Mouse (Mus musculus): ENCODE results near the gene Nsmf.

Gene Nsmf

DNA sequence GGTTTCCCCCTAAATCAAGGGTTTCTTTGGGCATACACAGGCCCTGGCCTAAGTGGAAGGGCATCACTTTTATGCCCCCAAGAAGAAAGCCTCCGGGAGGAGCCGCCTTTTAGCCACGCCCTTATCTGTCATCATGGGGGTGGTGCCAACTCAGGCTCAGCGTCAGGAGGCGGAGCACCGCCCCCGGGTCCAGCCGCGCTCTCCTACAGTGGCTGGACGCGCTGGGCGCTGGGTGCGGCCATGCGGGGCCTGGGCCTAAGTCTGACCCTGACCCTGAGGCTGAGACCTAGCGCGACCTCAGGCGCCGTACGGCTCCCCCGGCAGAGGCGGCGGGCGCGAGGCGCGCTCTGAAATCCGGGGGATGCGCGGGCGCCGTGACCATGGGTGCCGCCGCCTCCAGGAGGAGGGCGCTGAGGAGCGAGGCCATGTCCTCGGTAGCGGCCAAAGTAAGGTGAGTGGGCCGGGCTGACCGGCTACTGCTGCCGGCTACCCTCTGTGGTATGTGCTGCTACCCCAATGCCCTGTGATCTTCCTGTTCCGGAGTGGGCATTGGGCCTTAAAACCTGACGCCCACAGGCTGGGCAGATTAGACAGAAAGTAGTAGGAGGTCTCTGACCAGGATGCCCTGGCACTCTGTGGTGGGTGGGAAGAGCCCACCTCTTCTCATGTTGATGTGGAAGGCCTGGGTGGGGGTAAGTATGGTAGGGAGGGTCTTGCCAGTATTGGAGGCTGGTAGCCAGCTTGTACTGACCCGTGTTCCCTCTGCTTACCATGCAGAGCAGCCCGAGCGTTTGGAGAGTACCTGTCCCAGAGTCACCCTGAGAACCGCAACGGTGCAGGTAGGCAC lies at the start of gene Nsmf:
Gene Nsmf (plus strand): TSS at position 135 of the 847 bp plus-strand sequence.
- DNase-seq = peak; percentile 86 to 87

DNA sequence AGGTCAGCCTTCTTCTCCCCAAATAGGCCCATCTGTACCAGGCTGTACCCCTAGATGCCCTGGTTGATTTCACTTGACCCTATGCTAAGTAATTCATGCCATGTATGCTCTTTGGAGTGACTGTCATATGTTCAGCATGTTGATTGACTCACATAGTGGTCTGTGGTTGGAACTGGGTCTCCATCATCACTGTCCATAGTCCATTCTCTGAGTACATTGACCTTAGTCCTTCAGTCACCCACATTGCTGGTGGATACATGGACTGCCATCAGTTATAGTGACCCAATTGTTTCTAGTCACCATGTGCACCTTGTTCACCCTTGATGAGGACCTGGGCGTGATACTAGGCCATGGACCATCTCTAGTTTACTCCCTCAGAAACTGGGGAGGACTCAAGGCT lies 47.4 kb upstream of the Nsmf start:
- DNase-seq = no peak

DNA sequence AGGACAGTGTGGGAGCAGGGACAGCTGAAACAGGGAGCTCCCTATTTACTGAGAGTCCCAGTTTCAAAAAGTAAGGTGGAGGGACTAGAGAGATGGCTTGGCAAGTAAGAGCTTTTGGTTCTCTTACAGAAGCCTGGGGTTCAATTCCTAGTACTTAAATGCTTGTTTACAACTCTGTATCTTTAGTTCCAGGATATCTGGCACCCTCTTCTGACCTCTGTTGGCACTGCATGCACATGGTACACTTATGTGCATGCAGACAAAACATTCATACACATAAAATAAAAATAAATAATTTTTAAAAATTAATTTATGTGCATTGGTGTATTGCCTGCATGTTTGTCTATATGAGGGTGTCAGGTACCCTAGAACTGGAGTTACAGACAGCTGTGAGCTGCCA lies 45.9 kb upstream of the Nsmf start:
- no peak for DNase-seq

DNA sequence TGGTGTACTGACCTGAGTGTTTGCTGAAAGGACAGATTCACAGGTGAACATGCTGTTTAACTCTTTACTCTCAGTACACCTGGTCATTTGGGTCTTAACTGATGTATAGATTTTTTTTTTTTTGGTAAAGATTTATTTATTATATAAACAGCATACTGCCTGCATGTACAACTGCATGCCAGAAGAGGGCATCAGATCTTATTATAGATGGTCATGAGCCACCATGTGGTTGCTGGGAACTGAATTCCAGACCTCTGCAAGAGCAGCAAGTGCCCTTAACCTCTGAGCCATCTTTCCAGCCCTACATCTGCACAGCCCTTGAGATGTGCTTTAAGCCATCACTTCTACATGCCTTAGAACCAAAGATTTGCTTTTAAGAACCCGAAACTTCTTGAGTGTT lies 31.5 kb upstream of the Nsmf start:
- DNase-seq = no peak

DNA sequence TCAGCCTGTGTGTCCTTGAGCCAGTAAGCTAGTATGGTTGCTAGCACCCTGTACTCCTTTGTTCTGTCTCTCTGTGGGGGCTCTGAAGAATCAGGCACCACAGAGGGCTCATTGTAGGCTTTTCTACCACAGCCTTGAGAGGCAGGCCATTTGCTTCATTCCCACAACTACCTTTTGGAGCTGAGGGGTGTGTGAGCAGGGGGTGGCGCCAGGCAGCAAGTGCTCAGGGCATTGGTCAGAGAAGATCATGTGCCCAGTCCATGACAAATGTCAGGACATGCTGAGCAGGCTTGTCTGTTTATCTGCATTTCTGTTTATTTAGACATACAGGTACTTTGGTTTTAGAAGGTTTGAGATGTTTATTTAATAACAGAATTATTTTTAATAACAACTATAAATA lies 29.0 kb upstream of the Nsmf start:
- DNase-seq = no peak

DNA sequence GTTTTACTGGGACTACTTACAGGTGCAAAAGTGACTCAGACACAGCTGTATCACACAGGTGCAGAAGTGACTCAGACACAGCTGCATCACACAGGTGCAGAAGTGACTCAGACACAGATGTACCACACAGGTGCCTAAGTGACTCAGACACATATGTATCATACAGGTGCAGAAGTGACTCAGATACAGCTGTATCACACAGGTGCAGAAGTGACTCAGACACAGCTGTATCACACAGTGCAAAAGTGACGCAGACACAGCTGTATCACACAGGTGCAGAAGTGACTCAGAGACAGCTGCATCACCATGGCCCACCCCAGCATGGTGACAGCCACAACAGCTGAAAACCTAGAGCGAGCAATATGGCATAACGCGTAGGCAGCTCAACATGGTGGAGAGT lies 19.2 kb upstream of the Nsmf start:
- DNase-seq = no peak

DNA sequence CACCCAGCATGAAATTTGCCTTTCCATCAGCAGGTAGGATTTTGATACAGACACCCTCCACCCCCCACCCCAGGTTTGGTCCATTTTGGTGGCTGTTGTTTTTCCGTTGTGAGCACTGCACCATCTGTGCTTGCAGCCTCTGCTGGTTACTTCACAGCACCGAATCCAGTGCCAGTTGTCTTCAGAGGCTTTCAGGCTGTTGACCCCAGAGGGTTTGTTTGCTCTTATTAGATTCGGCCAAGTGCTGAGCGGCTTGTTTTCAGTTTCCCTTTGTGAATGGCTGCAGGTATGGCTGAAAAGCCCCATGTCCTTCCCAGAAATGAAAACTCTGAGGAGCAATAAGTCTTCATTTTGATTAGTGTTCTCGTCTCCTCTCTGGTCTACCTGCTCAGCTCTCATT lies 14.1 kb upstream of the Nsmf start:
- no peak for DNase-seq

DNA sequence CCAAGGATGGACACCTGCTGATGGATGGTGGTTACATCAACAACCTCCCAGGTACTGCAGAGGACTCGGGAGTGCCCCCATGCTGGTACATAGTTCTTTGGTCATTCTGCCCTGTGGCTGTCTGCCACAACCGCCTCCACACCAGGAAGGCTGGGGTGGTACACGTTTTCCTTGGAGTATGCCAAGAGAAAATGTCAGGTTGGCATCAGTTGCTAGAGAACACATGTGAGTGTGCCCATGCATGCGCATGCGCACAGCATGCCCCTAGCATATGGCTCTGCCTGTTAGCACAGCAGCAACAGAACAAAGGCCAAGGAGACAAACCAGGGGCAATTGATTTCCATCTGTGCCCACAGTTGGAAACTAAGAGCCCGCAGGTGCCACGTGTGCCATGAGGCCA lies 3.2 kb upstream of the Nsmf start:
- DNase-seq = peak; percentile 73 to 77

DNA sequence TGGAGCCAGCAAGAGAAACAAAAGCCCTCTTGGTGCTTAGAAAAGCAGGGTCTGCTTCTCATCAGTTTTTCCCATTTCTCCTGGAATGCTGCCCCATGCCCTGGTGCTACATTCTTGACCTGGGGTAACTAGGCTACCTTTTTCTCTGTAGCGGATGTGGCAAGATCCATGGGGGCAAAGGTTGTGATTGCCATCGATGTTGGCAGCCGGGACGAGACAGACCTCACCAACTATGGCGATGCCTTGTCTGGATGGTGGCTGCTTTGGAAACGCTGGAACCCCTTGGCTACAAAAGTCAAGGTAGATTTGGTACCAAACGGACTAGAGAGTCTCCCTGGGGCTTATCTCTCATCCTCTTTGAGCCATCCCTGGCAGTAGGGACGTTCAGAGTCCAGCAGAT lies 2.7 kb upstream of the Nsmf start:
- DNase-seq = no peak

DNA sequence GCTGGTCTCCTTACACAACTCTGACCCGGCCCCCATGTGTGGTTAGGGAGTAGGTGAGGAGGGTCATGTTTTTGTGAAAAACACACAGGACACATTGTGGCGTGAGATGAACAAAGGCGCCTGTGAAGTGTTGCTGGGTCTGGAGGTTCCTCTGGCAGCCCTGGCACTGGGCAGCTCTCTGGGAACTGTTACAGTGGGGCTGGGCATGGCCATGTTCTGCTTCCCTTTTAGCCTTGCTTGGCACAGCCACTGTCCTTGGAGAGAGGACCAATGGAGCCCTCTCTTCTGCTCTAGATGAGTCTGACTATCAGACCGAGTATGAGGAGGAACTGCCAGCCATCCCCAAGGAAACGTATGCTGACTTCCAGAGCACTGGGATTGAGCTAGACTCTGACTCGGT lies 1.1 kb upstream of the Nsmf start:
- no peak for DNase-seq

DNA sequence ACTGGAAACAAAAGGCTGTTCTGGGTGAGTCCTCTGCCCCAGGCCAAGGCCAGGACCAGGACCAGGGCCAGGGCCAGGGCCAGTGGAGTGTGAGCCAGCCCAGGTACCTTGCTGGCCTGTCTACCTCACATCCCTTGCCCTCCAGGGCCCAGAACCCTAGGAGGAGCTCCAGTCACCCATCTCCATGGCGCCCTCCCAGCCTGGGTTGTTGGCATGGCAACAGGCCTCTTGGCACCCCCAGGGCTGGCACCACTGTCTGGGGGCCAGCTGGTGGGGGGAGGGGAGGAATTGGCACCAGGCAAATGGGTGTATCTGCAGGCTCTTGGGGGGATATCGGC lies 882 bp downstream of the Nsmf start:
- peak; percentile 55 to 60 for DNase-seq

DNA sequence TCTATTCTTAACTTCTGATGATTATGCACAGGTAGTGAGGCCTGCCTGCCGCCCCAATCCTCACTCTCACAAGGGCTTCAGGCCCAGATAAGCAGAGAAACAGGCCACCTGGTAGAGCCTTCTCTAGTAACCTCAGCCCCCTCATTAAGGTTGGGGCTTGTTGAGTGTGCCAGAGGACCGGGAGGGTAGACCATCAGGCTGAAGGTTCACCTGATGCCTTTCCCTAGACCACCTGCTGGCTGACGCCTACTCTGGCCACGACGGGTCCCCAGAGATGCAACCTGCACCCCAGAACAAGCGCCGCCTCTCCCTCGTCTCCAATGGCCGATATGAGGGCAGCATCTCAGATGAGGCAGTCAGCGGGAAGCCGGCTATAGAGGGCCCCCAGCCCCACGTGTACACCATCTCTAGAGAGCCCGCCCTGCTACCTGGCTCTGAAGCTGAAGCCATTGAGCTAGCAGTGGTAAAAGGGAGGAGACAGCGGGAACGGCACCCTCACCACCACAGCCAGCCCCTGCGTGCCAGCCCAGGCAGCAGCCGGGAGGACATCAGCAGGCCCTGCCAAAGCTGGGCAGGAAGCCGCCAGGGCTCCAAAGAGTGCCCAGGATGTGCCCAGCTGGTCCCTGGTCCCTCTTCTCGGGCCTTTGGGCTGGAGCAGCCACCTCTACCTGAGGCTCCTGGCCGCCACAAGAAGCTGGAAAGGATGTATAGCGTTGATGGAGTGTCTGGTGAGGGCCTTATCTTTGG lies 1.4 kb downstream of the Nsmf start:
- no peak for DNase-seq

DNA sequence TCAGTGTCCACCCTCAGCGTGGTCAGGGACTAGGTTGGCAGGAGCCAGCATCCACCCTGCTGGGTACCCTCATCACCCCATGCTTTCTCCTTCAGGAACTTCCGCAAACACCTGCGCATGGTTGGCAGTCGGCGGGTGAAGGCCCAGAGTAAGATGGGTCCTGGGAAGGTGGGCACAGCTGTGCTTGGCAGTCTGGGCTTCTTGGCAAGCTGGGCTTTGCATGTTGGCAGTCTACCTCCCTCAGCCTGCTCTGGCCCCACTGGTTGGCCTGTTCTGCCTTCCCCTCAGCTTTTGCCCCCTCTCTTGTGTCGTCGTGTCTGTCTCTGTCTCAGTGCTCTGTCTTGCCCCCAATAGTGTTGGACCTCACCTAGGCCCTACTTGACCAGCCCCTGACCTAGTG lies 4.8 kb downstream of the Nsmf start:
- no peak for DNase-seq

DNA sequence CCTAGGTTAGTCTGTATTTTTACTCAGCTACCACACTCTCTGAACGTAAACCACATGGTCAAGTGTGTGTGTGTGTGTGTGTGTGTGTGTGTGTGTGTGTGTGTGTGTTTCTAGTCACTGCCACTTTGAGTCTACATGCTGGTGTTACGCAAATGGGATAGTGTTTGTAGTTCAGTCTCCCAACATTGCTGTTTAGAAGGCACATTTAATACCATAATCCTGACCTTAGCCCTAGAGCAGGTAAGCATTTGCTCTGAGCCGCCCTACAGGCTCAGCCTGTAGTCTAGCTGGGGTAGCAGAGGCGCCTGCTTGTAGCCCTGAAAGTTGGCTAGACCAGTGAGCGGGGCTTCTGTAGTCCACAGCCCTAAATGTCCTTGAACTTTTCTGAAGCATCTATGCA lies 9.4 kb downstream of the Nsmf start:
- DNase-seq = no peak

DNA sequence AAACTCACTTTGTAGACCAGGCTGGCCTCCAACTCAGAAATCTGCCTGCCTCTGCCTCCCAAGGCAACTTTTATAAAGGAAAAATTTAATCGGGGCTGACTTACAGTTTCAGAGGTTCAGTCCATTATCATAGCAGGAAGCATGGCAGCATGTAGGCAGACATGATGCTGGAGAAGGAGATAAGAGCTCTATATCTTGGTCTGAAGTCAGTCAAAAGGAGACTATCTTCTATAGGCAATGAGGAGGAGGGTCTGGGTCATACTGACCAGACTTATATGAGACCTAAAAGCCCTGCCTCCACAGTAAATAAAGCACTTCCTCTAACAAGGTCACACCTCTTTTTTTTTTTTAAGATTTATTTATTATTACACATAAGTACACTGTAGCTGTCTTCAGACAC lies 10.1 kb downstream of the Nsmf start:
- no peak for DNase-seq

DNA sequence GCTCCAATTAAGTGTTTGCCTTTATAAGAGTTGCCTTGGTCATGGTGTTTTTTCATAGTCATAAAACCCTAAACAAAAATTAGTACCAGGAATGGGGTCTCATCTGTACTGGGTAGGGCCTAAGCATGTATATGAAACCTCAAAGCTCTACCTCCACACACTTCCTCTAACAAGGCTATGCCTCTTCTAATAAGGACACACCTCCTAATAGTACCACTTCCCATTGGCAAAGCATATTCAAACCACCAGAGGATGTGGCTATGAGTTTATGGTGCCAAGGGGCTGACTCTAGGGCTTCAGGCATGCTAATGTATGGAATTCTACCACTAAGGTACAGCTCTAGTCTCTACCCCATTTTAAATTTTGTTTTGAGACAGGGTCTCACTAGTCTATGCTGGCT lies 11.4 kb downstream of the Nsmf start:
- no peak for DNase-seq

DNA sequence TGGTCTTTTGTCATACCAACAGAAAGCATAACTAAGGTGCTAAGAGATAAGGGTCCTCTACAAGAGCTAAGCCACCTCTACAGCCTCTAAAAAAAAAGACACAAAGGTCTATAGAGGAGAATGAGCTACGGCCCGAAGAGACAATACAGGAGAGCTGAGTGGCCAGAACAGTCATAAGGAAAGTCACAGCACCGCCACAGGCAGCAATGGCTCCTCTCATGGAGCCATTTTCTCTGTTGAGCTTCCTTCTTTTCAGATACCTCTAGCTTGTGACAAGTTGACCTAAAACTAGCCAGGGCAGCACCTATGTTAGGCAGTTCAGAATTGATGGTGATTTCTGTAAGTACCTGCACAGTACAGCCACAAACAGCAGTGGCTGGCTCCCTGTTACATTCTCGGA lies 12.4 kb downstream of the Nsmf start:
- no peak for DNase-seq

DNA sequence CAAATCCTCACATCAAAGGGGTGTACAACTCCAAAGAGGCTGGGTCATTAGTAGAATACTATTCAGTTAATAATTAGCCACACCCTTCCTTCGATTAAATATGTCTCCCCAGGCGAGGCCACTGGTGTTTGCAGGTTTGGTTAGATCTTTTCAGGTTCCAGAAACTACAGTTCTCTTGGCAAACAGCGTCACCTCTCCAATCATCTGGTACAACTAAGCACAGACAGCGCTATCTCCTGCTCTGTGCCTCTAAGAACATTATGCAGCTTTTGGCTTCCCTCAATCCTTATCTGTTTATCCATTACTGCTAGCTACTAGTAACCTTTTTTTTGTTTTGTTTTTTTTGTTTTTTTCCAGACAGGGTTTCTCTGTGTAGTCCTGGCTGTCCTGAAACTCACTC lies 15.4 kb downstream of the Nsmf start:
- no peak for DNase-seq

DNA sequence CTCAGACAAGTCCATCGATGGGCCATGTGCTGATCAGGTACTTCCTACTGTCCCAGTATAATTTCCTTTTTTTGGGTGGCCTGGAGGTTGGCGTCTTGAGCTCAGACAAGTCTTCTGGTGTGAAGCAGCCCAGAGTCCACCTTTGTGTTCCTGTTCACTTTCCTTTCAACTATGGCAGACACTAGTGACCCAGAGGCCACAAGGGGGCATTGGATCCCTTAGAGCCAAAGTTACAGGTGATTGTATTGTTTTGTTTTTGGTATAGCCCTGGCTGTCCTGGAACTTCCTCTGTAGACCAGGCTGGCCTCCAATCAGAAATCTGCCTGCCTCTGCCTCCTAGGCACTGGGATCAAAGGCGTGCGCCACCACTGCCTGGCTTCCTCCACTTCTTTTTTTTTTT lies 18.2 kb downstream of the Nsmf start:
- no peak for DNase-seq

DNA sequence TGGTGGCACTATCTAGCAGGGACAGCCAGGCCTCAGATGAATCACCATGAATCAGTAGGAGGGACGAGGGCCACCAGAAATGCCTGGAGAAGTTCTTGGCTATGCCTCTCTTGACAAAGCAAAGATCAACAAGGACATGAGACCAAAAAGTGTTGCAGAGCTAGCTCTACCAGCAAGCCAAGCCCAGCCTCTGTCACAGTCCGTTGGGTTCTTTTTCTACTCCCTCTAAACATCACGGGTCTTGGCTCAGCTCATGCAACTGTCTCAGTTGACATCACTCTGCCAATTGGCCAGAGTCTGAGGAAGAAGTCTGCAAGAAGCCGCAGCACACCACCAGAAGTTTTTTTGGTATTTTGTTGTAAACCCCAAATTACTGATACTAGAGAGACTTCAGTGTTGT lies 21.4 kb downstream of the Nsmf start:
- no peak for DNase-seq

DNA sequence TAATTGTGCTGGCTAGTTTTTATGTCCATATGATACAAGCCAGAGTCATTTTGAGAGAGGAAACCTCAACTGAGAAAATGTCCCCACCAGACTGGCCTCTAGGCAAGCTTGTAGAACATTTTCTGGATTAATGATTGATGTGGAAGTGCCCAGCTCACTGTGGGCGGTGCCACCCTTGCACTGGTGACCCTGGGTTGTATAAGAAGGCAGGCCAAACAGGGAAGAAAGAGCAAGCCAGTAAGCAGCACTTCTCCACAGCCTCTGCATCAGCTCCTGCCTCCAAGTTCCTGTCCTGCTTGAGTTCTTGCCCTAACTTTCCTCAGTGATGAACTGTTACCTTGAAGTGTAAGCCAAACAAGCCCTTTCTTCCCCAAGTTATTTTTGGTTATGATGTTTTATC lies 24.8 kb downstream of the Nsmf start:
- DNase-seq = no peak

DNA sequence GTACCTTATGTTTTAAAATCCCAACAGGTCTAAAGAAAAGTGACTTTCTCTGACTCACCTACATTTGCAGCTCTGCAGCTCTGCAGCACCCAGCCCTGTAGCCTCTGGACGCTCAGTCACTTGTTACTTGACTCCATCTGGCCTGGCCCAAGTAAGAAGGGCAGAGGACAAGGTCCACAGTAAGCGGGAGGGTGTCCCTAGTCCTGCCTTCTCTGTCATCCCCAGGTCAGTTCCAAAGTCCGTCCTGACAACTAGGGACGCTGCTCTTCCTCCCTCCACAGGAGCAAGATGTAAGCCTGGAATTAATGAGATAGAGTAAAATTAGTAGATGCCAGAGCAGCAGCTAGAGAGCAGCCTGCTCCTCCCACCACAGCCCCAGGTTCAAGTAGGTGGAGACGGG lies 25.9 kb downstream of the Nsmf start, which contains the start of gene Entpd8:
Gene Entpd8 (plus strand): TSS at position 229 of the 400 bp plus-strand sequence.
- DNase-seq = no peak

DNA sequence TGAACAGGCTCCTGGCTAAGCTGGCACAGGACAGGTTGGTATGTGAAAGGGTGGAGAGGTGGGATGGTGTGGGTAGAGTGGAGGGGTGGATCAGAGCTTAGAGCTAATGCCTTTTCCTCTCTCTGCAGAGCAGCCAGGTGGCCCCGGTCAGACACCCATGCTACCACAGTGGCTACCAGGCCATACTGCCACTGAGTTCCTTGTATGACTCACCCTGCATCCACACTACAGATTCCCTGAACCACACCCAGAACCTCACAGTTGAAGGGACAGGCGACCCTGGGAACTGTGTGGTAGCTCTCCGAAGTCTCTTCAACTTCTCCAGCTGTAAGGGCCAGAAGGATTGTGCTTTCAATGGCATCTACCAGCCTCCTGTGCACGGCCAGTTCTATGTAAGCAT lies 29.5 kb downstream of the Nsmf start:
- DNase-seq = no peak

DNA sequence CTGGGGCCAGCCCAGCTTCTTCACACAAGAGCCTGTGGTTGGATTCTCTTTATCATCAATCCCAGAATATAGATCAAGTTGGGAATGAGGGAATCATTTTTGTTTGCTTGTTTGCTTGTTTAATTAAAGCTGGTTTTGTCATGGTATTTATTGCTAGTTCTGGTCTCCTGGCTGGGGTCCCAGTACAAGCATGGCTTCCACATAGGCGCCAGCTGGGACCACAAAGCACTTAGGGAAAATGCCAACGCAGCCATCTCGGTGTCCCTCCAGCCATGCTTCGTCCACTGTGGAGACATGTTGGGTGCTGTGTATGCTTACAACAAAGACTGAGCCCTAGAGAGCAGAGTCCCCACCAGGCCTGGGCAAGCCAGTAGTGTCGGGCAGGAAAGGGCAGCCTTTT lies 31.4 kb downstream of the Nsmf start:
- no peak for DNase-seq

DNA sequence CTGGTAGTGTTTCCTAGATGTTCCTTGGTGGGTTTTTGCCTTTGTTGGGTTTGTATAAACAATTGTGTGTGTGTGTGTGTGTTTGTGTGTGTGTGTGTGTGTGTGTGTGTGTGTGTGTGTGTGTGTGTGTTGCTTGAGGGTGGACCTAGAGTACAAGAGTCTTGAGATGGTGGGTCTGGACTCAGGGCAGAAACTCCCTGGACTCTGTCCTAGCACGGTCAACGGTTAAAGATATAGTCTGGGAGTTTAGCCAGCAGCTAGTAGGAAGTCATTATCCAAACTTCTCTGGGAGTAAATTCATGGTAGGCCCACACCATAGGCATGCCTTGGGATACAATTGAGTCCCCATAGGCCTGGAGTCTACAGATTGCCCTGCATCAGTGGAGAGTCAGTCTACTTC lies 33.7 kb downstream of the Nsmf start:
- DNase-seq = no peak

Data from cerebellum, adult 18-20 months (tissue).